Mouse (Mus musculus) liver, embryonic 15.5 days (tissue): Measurements from ENCODE around the gene Rrbp1. TPM values are rescaled to one million over a fixed set of nuclear protein-coding genes. Genes with fewer than 3 reads are reported as not detected.

Experiments used
- ATAC-seq: fragments of 200-750 bp; cut with Nextera tagmentation; 2 replicates; pipeline ENCODE4 v1.8.0; 2017; ENCODE audit warnings: moderate number of reproducible peaks, mild to moderate bottlenecking, moderate library complexity; ENCODE audit not compliant: insufficient read depth
- H3K27ac ChIP-seq: fragments of 300-500 bp; sonication (generic); replicated peaks from 2 replicates; pipeline ENCODE4 v1.5.1; 2015; ENCODE audit warnings: mild to moderate bottlenecking, inconsistent platforms
- H3K27me3 ChIP-seq: fragments of 300-500 bp; sonication (generic); 2 replicates; pipeline ENCODE4 v1.6.1; 2015; ENCODE audit warnings: mild to moderate bottlenecking, inconsistent platforms
- H3K36me3 ChIP-seq: fragments of 300-500 bp; sonication (generic); replicated peaks from 2 replicates; pipeline ENCODE4 v1.6.1; 2015; ENCODE audit warnings: moderate library complexity, mild to moderate bottlenecking, inconsistent platforms
- H3K4me1 ChIP-seq: fragments of 300-500 bp; sonication (generic); replicated peaks from 2 replicates; pipeline ENCODE4 v1.6.1; 2015; ENCODE audit warnings: inconsistent platforms
- H3K4me2 ChIP-seq: fragments of 300-500 bp; sonication (generic); 2 replicates; pipeline ENCODE4 v1.6.1; 2015; ENCODE audit warnings: moderate library complexity, mild to moderate bottlenecking, inconsistent platforms
- H3K4me3 ChIP-seq: fragments of 300-500 bp; sonication (generic); replicated peaks from 2 replicates; pipeline ENCODE4 v1.5.1; 2015; ENCODE audit warnings: mild to moderate bottlenecking, inconsistent platforms
- H3K9ac ChIP-seq: fragments of 300-500 bp; sonication (generic); 2 replicates; pipeline ENCODE4 v1.6.1; 2015; ENCODE audit warnings: moderate library complexity, mild to moderate bottlenecking, inconsistent platforms
- H3K9me3 ChIP-seq: fragments of 300-500 bp; sonication (generic); replicated peaks from 2 replicates; pipeline ENCODE4 v1.6.1; 2016; ENCODE audit warnings: inconsistent platforms
- WGBS: fragments of 180-500 bp; shearing (Covaris S2); methylation state at CpG from one replicate; pipeline ENCODE4 v1.1.7; 2015; ENCODE audit warnings: mixed read lengths; ENCODE audit not compliant: insufficient replicate concordance; 5-methylcytosine and 5-hydroxymethylcytosine counted together
- polyA plus RNA-seq: library from polyadenylated mRNA; unstranded; fragments of >200 nt; fragmentation: Nextera tagmentation; extraction: Ambion mirVana; gene quantifications from 2 replicates; pipeline ENCODE4 v1.2.1, GENCODE M21; 2015

The Rrbp1 gene
- polyA plus RNA-seq, 1 experiment from 2014 or later, result 58.9 TPM

DNA sequence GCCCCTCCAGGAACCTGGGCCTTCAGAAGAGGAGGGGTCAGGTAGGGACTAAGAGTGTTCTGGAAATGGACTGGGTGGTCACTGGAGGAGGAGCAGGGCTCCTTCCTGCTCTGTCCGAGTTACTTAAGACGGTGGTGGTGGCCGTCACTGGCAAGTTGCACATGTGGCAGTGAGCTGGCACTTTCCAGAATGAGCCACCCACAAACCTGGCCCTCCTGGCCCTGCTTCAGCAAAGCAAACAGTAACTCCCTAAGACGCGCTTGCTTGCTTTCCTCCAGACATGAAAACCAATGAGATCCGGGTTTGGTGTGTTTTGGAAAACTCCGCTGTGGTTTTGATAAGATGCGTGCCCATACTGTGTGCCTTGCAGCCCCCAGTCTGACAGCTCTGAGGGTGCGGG is 14.3 kb upstream of the Rrbp1 start:
- Histone ChIP-seq H3K4me2 (no peak overlapping the region), H3K36me3 (no peaks in the 10 kb centered on the region), H3K9me3 (no peaks in the 10 kb centered on the region), H3K4me1 (no peaks in the 10 kb centered on the region), H3K4me3 (no peak overlapping the region), H3K27me3 (no peaks in the 10 kb centered on the region), H3K9ac (no peak overlapping the region), H3K27ac (no peak overlapping the region)
- 61% methylated on average over 9 of the region's 9 CpGs for WGBS
- ATAC-seq, result no peak

DNA sequence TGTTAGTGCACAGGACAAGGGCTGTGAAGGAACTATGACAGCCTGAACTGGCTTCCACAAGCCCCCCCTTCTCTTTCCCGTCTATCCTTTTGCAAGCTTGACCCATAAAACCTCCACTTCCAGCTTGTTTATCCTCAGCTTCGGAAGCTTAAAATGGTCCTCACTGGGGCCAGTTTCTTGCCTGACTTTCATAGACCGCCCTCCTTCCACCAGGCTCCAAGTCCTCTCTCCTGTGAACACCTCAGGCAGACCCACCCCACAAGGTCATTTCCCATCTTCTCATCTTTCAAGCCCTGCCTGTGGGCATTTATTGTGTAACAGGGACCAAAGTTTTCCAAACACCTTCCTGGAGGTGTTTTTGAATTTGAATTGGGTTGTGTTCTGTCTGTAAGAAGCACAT is 11.4 kb upstream of the Rrbp1 start:
- no peak for ATAC-seq
- Histone ChIP-seq H3K27me3 (no peaks in the 10 kb centered on the region), H3K27ac (no peak overlapping the region), H3K4me1 (0 out of 2 replicates have a peak, but pooled peaks cover 6% of the 10 kb centered on the region), H3K4me2 (no peak overlapping the region), H3K4me3 (no peak overlapping the region), H3K9ac (no peak overlapping the region), H3K36me3 (no peaks in the 10 kb centered on the region), H3K9me3 (no peaks in the 10 kb centered on the region)
- WGBS, result 64% methylated on average over 3 of the region's 3 CpGs

DNA sequence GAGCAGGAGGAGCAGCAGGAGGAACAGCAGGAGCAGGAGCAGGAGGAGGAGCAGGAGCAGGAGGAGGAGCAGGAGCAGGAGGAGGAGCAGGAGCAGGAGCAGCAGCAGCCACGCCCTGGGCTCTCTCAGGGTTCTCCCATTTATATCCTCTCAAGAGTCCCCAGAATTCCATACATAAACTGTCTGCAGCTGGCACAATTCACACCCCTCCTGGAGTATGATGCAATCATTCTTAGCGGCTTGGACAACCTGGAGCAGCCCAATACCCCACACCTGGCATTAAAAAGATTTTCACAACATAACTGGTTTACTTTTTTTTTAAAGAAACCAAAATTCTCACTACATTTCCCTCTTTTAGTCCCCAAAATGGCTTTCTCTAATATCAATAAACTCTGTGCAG is 8.9 kb upstream of the Rrbp1 start:
- 0 out of 2 replicates have a peak, but pooled peaks cover 6% of the 10 kb centered on the region for H3K4me1 ChIP-seq
- H3K9me3 ChIP-seq, result no peaks in the 10 kb centered on the region
- no peaks in the 10 kb centered on the region for H3K36me3 ChIP-seq
- H3K4me2 ChIP-seq, result no peak overlapping the region
- H3K4me3 ChIP-seq, result no peak overlapping the region
- no peak for ATAC-seq
- no peaks in the 10 kb centered on the region for H3K27me3 ChIP-seq
- no peak overlapping the region for H3K27ac ChIP-seq
- WGBS, result 58% methylated on average over 2 of the region's 2 CpGs
- H3K9ac ChIP-seq, result no peak overlapping the region

DNA sequence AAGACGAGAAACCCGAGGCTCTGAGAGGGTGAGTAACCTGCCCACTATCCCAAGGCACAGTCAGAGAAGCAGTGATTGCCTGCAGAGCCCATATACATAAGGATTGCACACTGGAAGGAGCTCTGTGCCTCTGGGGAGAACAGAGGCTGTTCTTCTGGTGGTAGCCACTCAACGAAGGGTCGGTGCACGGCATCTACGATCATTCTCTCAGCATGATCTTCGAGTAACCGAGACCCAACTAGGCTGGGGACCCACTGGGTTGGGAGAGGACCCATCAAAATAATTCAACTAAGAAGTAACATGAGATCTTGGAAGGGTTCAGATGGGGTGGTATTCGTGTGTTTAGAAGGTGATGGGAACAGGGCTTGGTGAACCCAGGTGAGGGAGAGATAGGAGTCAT is 4.8 kb upstream of the Rrbp1 start:
- H3K9ac ChIP-seq, result no peak overlapping the region
- H3K4me3 ChIP-seq, result no peak overlapping the region
- no peak for ATAC-seq
- no peaks in the 10 kb centered on the region for H3K9me3 ChIP-seq
- H3K27ac ChIP-seq, result no peak overlapping the region
- H3K36me3 ChIP-seq, result no peaks in the 10 kb centered on the region
- H3K27me3 ChIP-seq, result no peaks in the 10 kb centered on the region
- WGBS, result 78% methylated on average over 9 of the region's 9 CpGs
- peaks cover 30% of the 10 kb centered on the region for H3K4me1 ChIP-seq
- no peak overlapping the region for H3K4me2 ChIP-seq

GRCm38 (mm10) chr2:144014481-144014880 is 3.4 kb upstream of the Rrbp1 start:
- H3K9ac ChIP-seq, result no peak overlapping the region
- peaks cover 42% of the 10 kb centered on the region for H3K4me1 ChIP-seq
- peak overlapping the region; percentile 45; the same call in 1 of the 2 replicates for H3K27ac ChIP-seq
- H3K9me3 ChIP-seq, result no peaks in the 10 kb centered on the region
- ATAC-seq, result no peak
- no peak overlapping the region for H3K4me3 ChIP-seq
- H3K27me3 ChIP-seq, result no peaks in the 10 kb centered on the region
- no peak overlapping the region for H3K4me2 ChIP-seq
- 53% methylated on average over 5 of the region's 5 CpGs for WGBS
- no peaks in the 10 kb centered on the region for H3K36me3 ChIP-seq

GRCm38 (mm10) chr2:144014051-144014450 is 3.0 kb upstream of the Rrbp1 start:
- Histone ChIP-seq H3K27ac (no peak overlapping the region), H3K36me3 (no peaks in the 10 kb centered on the region), H3K4me1 (peaks cover 42% of the 10 kb centered on the region), H3K4me3 (no peak overlapping the region), H3K9me3 (no peaks in the 10 kb centered on the region), H3K4me2 (no peak overlapping the region), H3K27me3 (no peaks in the 10 kb centered on the region), H3K9ac (no peak overlapping the region)
- no peak for ATAC-seq
- 70% methylated on average over 11 of the region's 11 CpGs for WGBS

DNA sequence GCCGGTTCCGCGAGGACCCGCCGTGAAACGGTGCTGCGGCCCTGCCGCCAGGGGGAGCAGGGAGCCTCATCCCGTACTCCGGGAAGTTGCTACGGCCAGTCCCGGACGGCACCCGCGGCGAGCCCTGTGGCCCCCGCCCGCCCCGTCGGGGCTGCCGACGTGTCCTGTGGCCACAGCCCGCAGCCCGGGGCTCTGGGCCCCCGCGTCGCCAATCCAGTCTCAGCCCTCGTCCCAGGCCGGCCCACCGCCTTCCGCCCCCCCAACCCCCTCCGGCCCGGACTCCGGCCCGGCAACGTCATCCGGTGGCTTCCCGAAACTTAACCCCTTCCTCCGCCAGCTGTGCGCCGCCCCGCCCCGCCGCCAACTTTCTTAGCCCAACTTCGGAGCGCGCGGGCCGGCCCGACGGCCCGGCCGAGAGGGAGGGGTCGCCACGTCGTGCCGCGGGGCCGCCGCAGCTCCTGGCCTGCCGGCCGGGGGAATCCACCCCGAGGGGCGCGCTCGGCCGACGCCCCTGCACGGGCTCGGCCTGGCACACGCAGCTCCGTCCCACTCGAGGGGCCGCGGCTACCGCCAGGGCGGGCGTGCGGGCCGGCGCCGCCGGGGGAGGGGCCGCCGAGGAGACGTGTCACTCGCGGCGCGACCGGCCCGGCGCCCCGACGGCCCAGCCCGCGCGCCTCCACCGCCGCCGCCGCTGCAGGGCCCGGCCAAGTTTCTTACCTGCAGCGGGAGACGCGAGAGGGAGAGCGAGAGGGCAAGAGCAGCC is 600 bp downstream of the Rrbp1 start:
- peak overlapping the region; percentile 93 for H3K27ac ChIP-seq
- H3K4me2 ChIP-seq, result peak overlapping the region; percentile 98
- peak overlapping the region; percentile 84 for H3K9ac ChIP-seq
- no peaks in the 10 kb centered on the region for H3K9me3 ChIP-seq
- peak; percentile 20 for ATAC-seq
- no peaks in the 10 kb centered on the region; the same call in 1 of the 2 replicates for H3K36me3 ChIP-seq
- WGBS, result under 1% methylated on average over 102 of the region's 107 CpGs
- no peaks in the 10 kb centered on the region for H3K27me3 ChIP-seq
- peak overlapping the region; percentile 94 for H3K4me3 ChIP-seq
- peaks cover 70% of the 10 kb centered on the region for H3K4me1 ChIP-seq

- Histone ChIP-seq H3K9me3 (no peaks in the 10 kb centered on the region), H3K4me2 (peak overlapping the region; percentile 98), H3K4me3 (peak overlapping the region; percentile 94), H3K27me3 (no peaks in the 10 kb centered on the region), H3K9ac (peak overlapping the region; percentile 84), H3K4me1 (peaks cover 75% of the 10 kb centered on the region), H3K36me3 (no peaks in the 10 kb centered on the region; the same call in 1 of the 2 replicates), H3K27ac (peak overlapping the region; percentile 93)
- peak; percentile 16 for ATAC-seq
- under 1% methylated on average over 30 of the region's 30 CpGs for WGBS
Measured at GRCm38 (mm10) chr2:144009551-144010281, 1.3 kb downstream of the Rrbp1 start.

DNA sequence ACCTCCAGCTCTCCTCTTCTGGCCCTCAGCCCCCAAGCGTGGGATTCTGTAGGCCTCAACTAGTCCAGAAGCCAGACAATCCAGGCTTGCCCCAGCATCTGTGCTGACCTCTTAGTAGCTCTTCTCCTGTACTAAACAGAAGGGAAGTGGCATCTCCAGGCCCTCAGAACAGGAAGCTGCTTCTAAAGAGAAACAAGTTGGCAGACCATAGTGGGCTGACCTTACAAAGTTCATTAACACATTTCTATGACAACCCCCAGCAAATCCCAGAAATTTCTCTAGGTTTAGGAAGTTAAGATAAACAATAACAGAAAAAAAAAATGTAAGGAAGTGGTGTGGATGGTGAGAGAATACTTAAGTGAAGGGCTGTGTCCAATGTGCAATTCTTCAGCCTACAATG is 2.0 kb downstream of the Rrbp1 start:
- Histone ChIP-seq H3K9me3 (no peaks in the 10 kb centered on the region), H3K4me2 (peak overlapping the region; percentile 98), H3K9ac (no peak overlapping the region), H3K27me3 (no peaks in the 10 kb centered on the region), H3K36me3 (no peaks in the 10 kb centered on the region; the same call in 1 of the 2 replicates), H3K4me1 (peaks cover 75% of the 10 kb centered on the region), H3K4me3 (peak overlapping the region; percentile 94), H3K27ac (peak overlapping the region; percentile 58; the same call in 1 of the 2 replicates)
- ATAC-seq, result no peak
- 40% methylated on average over 1 of the region's 1 CpGs for WGBS

DNA sequence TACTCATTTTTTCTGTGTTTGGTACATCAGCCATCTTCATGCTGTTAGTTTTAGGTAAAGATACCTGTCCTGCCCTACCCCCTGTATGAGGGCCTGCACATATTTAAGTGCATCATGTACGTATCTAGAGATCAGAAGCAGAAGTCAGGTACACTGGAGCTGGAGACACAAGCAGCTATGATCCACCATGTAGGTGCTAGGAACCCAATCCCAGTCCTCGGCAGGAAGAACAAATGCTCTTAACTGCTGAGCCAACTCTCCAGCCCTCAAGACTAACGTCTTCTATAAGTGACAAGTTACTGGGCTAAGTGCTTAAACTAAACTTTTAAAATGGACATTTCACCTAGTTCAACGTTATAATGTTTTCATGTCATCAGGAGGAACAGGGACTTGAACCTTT is 3.9 kb downstream of the Rrbp1 start:
- Histone ChIP-seq H3K4me2 (peak overlapping the region; percentile 19; the same call in 1 of the 2 replicates), H3K4me1 (peaks cover 81% of the 10 kb centered on the region), H3K27me3 (no peaks in the 10 kb centered on the region), H3K27ac (no peak overlapping the region), H3K4me3 (no peak overlapping the region), H3K36me3 (no peaks in the 10 kb centered on the region; the same call in none of the 2 replicates), H3K9me3 (no peaks in the 10 kb centered on the region), H3K9ac (no peak overlapping the region)
- 68% methylated on average over 4 of the region's 4 CpGs for WGBS
- ATAC-seq, result no peak

DNA sequence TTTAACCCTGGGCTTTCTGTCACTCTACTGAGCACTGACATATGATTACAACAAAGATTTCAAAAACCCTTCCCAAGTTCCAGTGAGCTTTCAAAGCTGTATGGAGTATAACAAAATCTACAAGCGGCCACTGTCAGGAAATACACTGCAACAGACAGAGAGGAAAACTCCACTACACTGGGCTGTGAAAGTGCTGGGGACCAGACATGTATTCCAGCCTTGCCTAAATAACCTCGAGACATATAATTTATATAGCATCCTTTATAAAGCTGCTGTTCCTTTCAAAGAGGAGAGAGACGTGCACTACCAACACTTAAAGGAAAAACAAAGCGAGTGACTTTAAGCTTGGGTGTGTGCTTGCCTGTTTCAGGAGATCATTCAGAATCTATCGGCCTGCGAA is 4.4 kb downstream of the Rrbp1 start:
- Histone ChIP-seq H3K9me3 (no peaks in the 10 kb centered on the region), H3K27me3 (no peaks in the 10 kb centered on the region), H3K4me2 (peak overlapping the region; percentile 19), H3K36me3 (no peaks in the 10 kb centered on the region; the same call in none of the 2 replicates), H3K4me1 (peaks cover 82% of the 10 kb centered on the region), H3K27ac (no peak overlapping the region), H3K9ac (no peak overlapping the region), H3K4me3 (no peak overlapping the region)
- no peak for ATAC-seq
- WGBS, result 71% methylated on average over 6 of the region's 6 CpGs
